Mouse (Mus musculus): ENCODE measurements around the gene Ffar4. TPM values are rescaled to one million over a fixed set of nuclear protein-coding genes. Genes with fewer than 3 reads are reported as not detected.

Gene Ffar4
- total and polyA plus RNA-seq, 2 experiments from 2014 or later: 0.16 to 0.51 TPM

DNA sequence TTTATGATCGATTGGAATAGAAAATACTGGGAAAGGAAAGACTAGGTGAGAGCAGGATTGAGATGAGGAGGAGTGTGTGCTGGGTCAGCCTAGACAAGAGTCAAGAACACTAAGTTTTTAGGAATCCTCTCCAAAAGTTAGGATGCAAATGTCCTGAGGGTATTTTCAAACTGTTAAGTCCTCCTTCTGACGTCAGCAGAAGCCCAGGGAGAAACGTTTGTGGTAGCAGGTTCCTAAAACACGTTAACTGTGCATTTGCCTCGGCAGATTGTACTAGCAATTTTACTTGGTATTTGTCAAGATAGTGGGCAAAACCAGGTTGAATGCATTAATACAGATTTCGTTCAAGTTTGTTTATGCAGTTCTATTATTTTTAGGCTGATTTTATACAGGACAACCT, 41.1 kb upstream of the Ffar4 start:
- H3K4me2 ChIP-seq (ENCODE audit: low read depth, low read length, poor library complexity, severe bottlenecking): no peak overlapping the region; the same call in 1 of the 2 replicates
- TF ChIP-seq CTCF (IDR thresholded peaks at IDR 0.05): no peak
- no peak for DNase-seq (ENCODE audit: low spot score)
- H3K4me1 ChIP-seq (ENCODE audit: insufficient read depth, low read length): 0 out of 2 replicates have a peak, but pooled peaks cover 3% of the 10 kb centered on the region
- no peaks in the 10 kb centered on the region for H3K36me3 ChIP-seq (ENCODE audit: insufficient read depth, low read length)
- no peak overlapping the region for H3K4me3 ChIP-seq (ENCODE audit: low read depth, low read length)
- H3K27ac ChIP-seq (ENCODE audit: low read depth, low read length): no peak overlapping the region
- no peaks in the 10 kb centered on the region for H3K9me3 ChIP-seq (ENCODE audit: low read length)
- ATAC-seq (ENCODE audit: low FRiP score): no peak
- WGBS: 20% methylated on average over 6 of the region's 6 CpGs
- H3K27me3 ChIP-seq (ENCODE audit: insufficient read depth, low read length): no peaks in the 10 kb centered on the region
- H3K9ac ChIP-seq (replicated peaks; ENCODE audit: low read length, poor library complexity, severe bottlenecking): no peak overlapping the region

DNA sequence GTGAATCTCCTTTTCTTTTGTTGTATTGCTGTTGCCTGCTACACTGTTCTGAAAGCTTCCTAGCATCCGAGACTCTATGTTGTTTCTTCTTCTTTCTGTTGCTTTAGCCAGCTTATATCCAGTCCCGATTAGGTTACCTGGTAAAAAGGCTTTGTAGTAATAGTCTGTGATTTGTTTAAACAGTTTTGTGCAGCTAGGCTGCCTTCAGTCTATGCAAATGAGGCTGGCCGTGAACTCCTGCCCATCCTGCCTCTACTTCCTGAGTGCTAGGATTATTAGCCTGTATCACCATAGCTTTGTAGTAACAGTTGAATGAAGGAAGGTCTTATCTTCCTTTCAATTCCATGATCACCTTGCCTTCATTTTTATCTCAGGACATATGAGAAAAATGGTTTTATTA, 40.6 kb upstream of the Ffar4 start:
- Histone ChIP-seq H3K9me3 (ENCODE audit: low read length) (no peaks in the 10 kb centered on the region), H3K27me3 (ENCODE audit: insufficient read depth, low read length) (no peaks in the 10 kb centered on the region), H3K4me3 (ENCODE audit: low read depth, low read length) (no peak overlapping the region), H3K36me3 (ENCODE audit: insufficient read depth, low read length) (no peaks in the 10 kb centered on the region), H3K4me2 (ENCODE audit: low read depth, low read length, poor library complexity, severe bottlenecking) (no peak overlapping the region), H3K9ac (replicated peaks; ENCODE audit: low read length, poor library complexity, severe bottlenecking) (no peak overlapping the region), H3K4me1 (ENCODE audit: insufficient read depth, low read length) (0 out of 2 replicates have a peak, but pooled peaks cover 3% of the 10 kb centered on the region), H3K27ac (ENCODE audit: low read depth, low read length) (no peak overlapping the region)
- no peak for ATAC-seq (ENCODE audit: low FRiP score)
- WGBS: 48% methylated on average over 3 of the region's 3 CpGs
- TF ChIP-seq CTCF (IDR thresholded peaks at IDR 0.05): no peak
- no peak for DNase-seq (ENCODE audit: low spot score)

DNA sequence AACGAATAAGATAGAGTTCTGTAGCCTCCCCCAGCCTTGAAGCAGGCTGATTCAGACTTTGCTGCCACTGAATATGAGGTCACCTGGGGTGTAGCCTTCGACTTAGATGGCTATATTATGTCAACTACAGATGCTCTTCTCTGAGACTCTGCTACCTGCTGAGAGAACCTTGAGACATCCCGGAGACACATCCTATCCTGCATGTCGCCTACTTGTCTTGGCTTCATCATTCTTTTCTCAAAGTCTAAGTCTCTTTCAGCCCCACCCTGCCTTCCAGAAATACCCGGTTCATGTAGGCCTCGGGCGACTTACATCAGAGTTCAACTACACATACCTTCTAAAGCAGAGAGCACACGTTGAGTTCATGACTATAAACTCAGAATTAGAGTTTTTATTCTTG, 39.9 kb upstream of the Ffar4 start:
- H3K27me3 ChIP-seq (ENCODE audit: insufficient read depth, low read length): no peaks in the 10 kb centered on the region
- no peaks in the 10 kb centered on the region for H3K36me3 ChIP-seq (ENCODE audit: insufficient read depth, low read length)
- DNase-seq (ENCODE audit: low spot score) (no peak), ATAC-seq (ENCODE audit: low FRiP score) (no peak)
- H3K4me2 ChIP-seq (ENCODE audit: low read depth, low read length, poor library complexity, severe bottlenecking): no peak overlapping the region
- WGBS: 82% methylated on average over 8 of the region's 8 CpGs
- TF ChIP-seq CTCF (IDR thresholded peaks at IDR 0.05): no peak
- 0 out of 2 replicates have a peak, but pooled peaks cover 3% of the 10 kb centered on the region for H3K4me1 ChIP-seq (ENCODE audit: insufficient read depth, low read length)
- H3K9ac ChIP-seq (replicated peaks; ENCODE audit: low read length, poor library complexity, severe bottlenecking): no peak overlapping the region
- H3K27ac ChIP-seq (ENCODE audit: low read depth, low read length): no peak overlapping the region
- no peak overlapping the region for H3K4me3 ChIP-seq (ENCODE audit: low read depth, low read length)
- no peaks in the 10 kb centered on the region for H3K9me3 ChIP-seq (ENCODE audit: low read length)

DNA sequence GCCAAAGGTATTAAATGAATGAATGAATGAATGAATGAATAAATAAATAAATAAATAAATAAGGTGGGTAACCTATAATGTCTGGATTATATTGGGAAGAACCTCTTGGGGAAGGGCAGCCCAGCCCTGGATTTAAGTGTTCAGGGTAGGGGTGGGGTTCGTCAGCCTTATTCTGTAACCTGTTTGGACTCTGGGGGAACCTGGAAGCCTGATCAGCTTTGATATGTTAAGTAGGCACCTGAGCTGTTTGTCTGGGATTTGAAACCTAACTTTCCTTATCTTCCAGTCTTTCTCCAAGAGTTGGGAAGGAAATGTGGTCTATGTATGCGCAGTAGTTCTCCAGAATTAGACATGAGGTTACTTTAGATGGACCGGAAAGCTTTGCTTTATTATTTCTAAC, 33.7 kb upstream of the Ffar4 start:
- Histone ChIP-seq H3K9ac (replicated peaks; ENCODE audit: low read length, poor library complexity, severe bottlenecking) (no peak overlapping the region), H3K4me3 (ENCODE audit: low read depth, low read length) (no peak overlapping the region)
- no peak for ATAC-seq (ENCODE audit: low FRiP score)

DNA sequence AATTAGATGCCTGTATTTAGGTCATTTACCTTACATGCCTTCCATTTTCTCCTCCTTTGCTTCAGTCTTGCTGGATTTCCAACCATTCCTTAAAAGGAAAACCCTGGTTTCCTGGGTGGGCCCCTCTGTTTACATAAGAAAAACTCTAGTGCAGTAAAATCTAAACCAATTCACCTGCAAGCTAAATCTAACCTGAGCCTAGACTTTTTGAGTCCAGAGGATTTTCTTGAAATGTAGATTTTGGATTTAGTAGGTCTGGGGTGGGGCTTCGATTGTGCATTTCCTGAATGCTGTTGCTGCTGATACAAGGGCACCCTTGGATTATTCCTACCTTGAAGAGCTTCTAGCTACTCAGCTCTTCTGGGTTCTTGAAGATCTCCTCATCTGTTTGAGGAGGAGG, 32.8 kb upstream of the Ffar4 start:
- H3K4me1 ChIP-seq (ENCODE audit: insufficient read depth, low read length): no peaks in the 10 kb centered on the region
- no peaks in the 10 kb centered on the region for H3K36me3 ChIP-seq (ENCODE audit: insufficient read depth, low read length)
- no peak overlapping the region for H3K27ac ChIP-seq (ENCODE audit: low read depth, low read length)
- H3K27me3 ChIP-seq (ENCODE audit: insufficient read depth, low read length): no peaks in the 10 kb centered on the region
- H3K9ac ChIP-seq (replicated peaks; ENCODE audit: low read length, poor library complexity, severe bottlenecking): no peak overlapping the region
- H3K9me3 ChIP-seq (ENCODE audit: low read length): no peaks in the 10 kb centered on the region
- no peak for ATAC-seq (ENCODE audit: low FRiP score)
- 100% methylated on average over 1 of the region's 1 CpGs for WGBS
- H3K4me3 ChIP-seq (ENCODE audit: low read depth, low read length): no peak overlapping the region
- no peak for DNase-seq (ENCODE audit: low spot score)
- TF ChIP-seq CTCF (IDR thresholded peaks at IDR 0.05): no peak
- H3K4me2 ChIP-seq (ENCODE audit: low read depth, low read length, poor library complexity, severe bottlenecking): no peak overlapping the region

More for the DNA sequence above, 33.7 kb upstream of the Ffar4 start:
- no peaks in the 10 kb centered on the region for H3K9me3 ChIP-seq (ENCODE audit: low read length)
- WGBS: 90% methylated on average over 3 of the region's 3 CpGs
- H3K4me2 ChIP-seq (ENCODE audit: low read depth, low read length, poor library complexity, severe bottlenecking): no peak overlapping the region
- no peaks in the 10 kb centered on the region for H3K4me1 ChIP-seq (ENCODE audit: insufficient read depth, low read length)
- H3K27ac ChIP-seq (ENCODE audit: low read depth, low read length): no peak overlapping the region
- H3K27me3 ChIP-seq (ENCODE audit: insufficient read depth, low read length): no peaks in the 10 kb centered on the region
- DNase-seq (ENCODE audit: low spot score): no peak
- no peaks in the 10 kb centered on the region for H3K36me3 ChIP-seq (ENCODE audit: insufficient read depth, low read length)
- no peak for TF ChIP-seq CTCF (IDR thresholded peaks at IDR 0.05)

DNA sequence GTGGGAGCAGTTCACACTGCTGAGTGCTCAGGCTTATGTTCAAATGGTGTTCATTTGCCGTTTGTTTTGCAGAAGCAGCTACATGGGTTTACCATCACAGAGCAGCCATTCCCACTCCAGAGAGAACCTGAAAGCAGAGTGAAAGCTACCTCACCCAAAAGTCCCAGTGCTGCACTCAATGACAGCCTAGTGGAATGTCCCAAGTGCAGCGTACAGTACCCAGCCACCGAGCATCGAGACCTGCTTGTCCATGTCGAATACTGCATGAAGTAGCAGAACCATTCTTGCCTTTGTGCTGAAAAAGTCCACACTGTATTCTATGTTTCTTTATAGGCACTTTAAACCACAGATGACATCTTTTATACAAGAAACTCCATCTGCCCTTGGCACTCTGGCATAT, 23.6 kb upstream of the Ffar4 start:
- WGBS: 94% methylated on average over 5 of the region's 5 CpGs
- H3K9ac ChIP-seq (replicated peaks; ENCODE audit: low read length, poor library complexity, severe bottlenecking): no peak overlapping the region

More for the DNA sequence above, 23.6 kb upstream of the Ffar4 start:
- H3K27ac ChIP-seq (ENCODE audit: low read depth, low read length): no peak overlapping the region
- TF ChIP-seq CTCF (IDR thresholded peaks at IDR 0.05): no peak
- ATAC-seq (ENCODE audit: low FRiP score) (no peak), DNase-seq (ENCODE audit: low spot score) (no peak)
- no peaks in the 10 kb centered on the region for H3K9me3 ChIP-seq (ENCODE audit: low read length)
- H3K4me1 ChIP-seq (ENCODE audit: insufficient read depth, low read length): no peaks in the 10 kb centered on the region
- no peak overlapping the region for H3K4me2 ChIP-seq (ENCODE audit: low read depth, low read length, poor library complexity, severe bottlenecking)
- no peaks in the 10 kb centered on the region for H3K27me3 ChIP-seq (ENCODE audit: insufficient read depth, low read length)
- H3K36me3 ChIP-seq (ENCODE audit: insufficient read depth, low read length): no peaks in the 10 kb centered on the region
- no peak overlapping the region for H3K4me3 ChIP-seq (ENCODE audit: low read depth, low read length)

Data from midbrain, postnatal 0 days (tissue).